Mouse (Mus musculus) testis, postnatal 14 days (tissue): Measurements from ENCODE around the gene Vmn2r26.
"Not testable (repeated sequence)": the region's sequence is repeated elsewhere in the genome, so short reads cannot be mapped to it uniquely, and the experiment has no call there.

Source experiments
- DNase-seq: peaks from one replicate; pipeline ENCODE4 v3.0.0; 2021; ENCODE audit warnings: low spot score

Vmn2r26 gene

GRCm38 (mm10) chr6:124024268-124024667 is at the start of gene Vmn2r26:
Gene Vmn2r26 (plus strand): TSS chr6:124024568.
- not testable (repeated sequence) for DNase-seq

- no peak for DNase-seq
Observed at GRCm38 (mm10) chr6:124020841-124021240, 3.5 kb upstream of the Vmn2r26 start.

GRCm38 (mm10) chr6:124048388-124048787 is 24.0 kb downstream of the Vmn2r26 start:
- no peak for DNase-seq

GRCm38 (mm10) chr6:124053611-124054010 is 29.2 kb downstream of the Vmn2r26 start:
- not testable (repeated sequence) for DNase-seq

GRCm38 (mm10) chr6:124102334-124102733 is 78.0 kb downstream of the Vmn2r26 start:
- DNase-seq = no peak
